Mouse (Mus musculus): ENCODE data around the gene Tas1r1.

Gene Tas1r1

DNA sequence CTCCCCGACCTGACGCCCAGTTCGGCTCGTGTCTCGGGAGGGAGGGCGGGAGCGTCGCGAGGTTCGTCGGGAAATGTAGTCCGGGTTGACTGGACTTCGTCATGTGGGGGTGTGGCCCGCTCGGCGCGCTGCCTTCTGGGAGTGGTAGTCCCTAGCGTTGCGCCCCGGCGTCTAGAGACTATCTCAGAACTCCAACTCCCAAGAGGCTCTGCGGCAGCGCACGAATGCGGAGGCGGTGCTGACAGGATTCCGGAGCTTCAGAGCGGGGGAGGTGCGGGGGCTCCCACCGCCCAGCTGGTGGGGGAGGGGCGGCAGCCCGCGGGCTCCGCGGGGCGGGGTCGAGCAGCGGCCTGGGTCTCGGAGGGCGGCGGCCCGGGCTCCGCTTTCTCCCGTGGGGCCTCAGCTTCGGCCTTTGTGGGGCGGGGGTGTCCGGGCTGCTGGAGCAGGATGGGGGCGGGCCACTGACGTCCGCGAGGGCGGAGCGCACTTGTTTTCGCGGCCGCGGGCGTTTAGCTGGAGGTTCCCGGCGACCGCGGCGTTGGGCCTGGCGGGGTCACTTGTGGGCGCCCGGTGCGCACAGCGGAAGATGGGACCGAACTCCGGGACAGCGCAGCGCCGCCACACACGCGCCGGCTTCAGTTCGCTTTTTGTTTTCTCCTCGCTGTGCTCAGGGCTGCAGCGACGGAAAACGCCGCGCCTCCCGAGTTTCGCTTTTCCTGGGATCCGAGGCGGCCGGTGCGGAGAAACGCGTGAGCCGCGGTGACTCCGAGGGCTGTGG is 42.0 kb downstream of the Tas1r1 start, which contains the start of gene Phf13:
Gene Phf13 (minus strand): TSS at position 86 of the 778 bp plus-strand sequence.
- in situ Hi-C loops (cut with MboI; ENCODE audit: low pct_unique_long_range_greater_than_20kb in 1 of 2, low sequenced_read_pairs in 2 of 2, unreplicated experiment in 1 of 2), result no loop called here

- in situ Hi-C loops (cut with MboI; ENCODE audit: low pct_unique_long_range_greater_than_20kb in 1 of 2, low sequenced_read_pairs in 2 of 2, unreplicated experiment in 1 of 2), result no loop called here
Measured at GRCm38 (mm10) chr4:151995371-151996172, 42.8 kb downstream of the Tas1r1 start.

- in situ Hi-C loops (cut with MboI; ENCODE audit: low pct_unique_long_range_greater_than_20kb in 1 of 2, low sequenced_read_pairs in 2 of 2, unreplicated experiment in 1 of 2), result no loop called here
Measured at GRCm38 (mm10) chr4:151994228-151995171, 43.9 kb downstream of the Tas1r1 start.

DNA sequence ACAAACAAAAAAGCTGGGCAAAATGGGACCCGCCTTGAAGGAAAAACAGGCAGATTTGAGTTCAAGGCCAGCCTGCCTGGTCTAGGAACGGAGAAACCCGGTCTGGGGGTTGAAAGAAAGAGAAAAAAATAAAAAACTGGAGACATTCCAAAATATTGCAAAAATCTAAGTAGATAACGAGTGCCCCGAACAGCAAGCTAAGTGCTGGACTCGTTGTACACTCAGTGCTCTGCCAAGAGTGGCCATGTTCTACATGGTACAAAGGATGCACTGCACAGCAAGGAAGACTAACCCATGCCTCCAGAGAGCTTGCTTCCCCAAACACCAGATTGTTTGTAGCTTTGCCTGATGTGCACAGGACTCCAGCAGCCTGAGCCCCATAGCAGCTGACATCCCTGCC is 45.3 kb downstream of the Tas1r1 start:
- in situ Hi-C loops (cut with MboI; ENCODE audit: low pct_unique_long_range_greater_than_20kb in 1 of 2, low sequenced_read_pairs in 2 of 2, unreplicated experiment in 1 of 2), result no loop called here

GRCm38 (mm10) chr4:151992091-151992490 is 46.3 kb downstream of the Tas1r1 start:
- in situ Hi-C loops (cut with MboI; ENCODE audit: low pct_unique_long_range_greater_than_20kb in 1 of 2, low sequenced_read_pairs in 2 of 2, unreplicated experiment in 1 of 2), result no loop called here

GRCm38 (mm10) chr4:151989110-151989488 is 49.3 kb downstream of the Tas1r1 start:
- in situ Hi-C loops (cut with MboI; ENCODE audit: low pct_unique_long_range_greater_than_20kb in 1 of 2, low sequenced_read_pairs in 2 of 2, unreplicated experiment in 1 of 2), result no loop called here

DNA sequence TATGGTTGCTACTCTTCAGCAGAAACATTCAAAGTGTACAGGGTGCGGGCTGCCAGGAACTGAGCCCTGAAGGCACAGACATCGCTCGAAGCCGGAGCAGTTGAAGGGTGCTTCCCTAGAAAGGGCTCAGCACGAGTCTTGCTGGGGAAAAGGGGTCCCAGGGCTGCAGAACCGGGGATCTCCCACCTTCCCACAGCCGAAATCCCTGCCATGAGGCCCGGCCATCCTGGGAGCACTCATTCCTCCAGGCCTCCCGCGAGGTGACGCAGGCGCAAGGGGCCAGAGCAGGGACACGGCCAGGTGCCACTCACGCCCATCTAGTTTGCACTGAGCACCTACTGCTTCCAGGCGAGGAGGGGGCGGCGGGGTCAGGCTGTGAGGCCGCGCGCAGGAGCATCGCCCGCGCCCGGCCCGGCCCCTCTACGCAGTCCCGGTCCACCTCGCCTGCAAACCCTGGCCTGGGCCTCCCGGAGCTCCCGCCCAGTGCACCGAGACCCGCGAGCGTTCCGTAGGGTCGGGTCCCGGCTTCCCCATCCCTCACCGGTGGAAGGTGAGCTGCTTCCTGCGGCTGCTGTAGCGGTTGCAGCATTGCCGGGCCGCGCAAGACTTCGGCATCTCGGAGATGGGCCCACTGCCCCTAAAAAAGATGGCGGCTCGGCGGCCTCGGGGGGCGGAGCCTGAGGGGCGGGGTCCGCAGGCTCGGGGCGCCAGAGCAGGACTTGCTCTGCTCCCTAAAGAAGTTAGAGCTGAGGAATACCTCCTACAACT is 49.8 kb downstream of the Tas1r1 start, which contains the start of gene Thap3:
Gene Thap3 (minus strand): TSS at position 656 of the 768 bp plus-strand sequence.
- in situ Hi-C loops (cut with MboI; ENCODE audit: low pct_unique_long_range_greater_than_20kb in 1 of 2, low sequenced_read_pairs in 2 of 2, unreplicated experiment in 1 of 2), result no loop called here

DNA sequence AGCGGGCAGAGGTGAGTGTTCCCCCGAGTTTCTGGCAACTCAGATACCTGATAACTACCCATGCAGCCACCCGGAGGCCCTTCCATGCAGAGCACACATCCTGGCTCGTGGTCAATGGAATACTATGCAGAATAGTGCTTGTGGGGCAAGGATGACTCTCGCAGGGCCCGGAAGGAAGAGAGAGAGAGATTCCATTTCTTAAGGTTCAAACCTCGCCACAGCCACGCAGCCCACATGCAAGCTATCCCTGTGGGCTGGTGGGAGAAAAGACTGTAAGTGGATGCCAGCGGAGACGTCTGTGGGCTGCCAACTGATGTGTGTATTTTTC is 50.4 kb downstream of the Tas1r1 start:
- in situ Hi-C loops (cut with MboI; ENCODE audit: low pct_unique_long_range_greater_than_20kb in 1 of 2, low sequenced_read_pairs in 2 of 2, unreplicated experiment in 1 of 2), result no loop called here

DNA sequence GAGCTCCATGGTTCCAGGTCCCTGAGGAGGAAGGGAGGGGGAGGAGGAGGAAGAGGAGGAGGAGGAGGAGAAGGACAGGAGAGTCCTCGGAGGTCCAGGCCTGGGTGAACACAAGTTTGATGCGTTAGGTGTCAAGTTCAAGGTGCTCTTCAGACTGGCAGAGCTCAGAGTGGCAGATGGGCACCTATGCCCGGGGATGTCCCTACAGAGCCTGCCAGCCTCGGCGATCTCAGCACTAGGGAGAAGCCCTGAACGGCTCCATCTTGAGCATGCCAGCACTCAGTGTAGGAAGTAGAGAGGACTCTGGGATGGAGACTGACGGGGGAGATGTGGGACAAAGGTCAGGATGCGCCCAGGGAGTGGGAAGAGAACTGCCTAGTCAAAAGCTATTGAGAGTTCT is 51.7 kb downstream of the Tas1r1 start:
- in situ Hi-C loops (cut with MboI; ENCODE audit: low pct_unique_long_range_greater_than_20kb in 1 of 2, low sequenced_read_pairs in 2 of 2, unreplicated experiment in 1 of 2), result no loop called here

- in situ Hi-C loops (cut with MboI; ENCODE audit: low pct_unique_long_range_greater_than_20kb in 1 of 2, low sequenced_read_pairs in 2 of 2, unreplicated experiment in 1 of 2), result no loop called here
Measured at GRCm38 (mm10) chr4:151985886-151986285, 52.5 kb downstream of the Tas1r1 start.

GRCm38 (mm10) chr4:151983560-151983959 is 54.8 kb downstream of the Tas1r1 start:
- in situ Hi-C loops (cut with MboI; ENCODE audit: low pct_unique_long_range_greater_than_20kb in 1 of 2, low sequenced_read_pairs in 2 of 2, unreplicated experiment in 1 of 2), result no loop called here

- in situ Hi-C loops (cut with MboI; ENCODE audit: low pct_unique_long_range_greater_than_20kb in 1 of 2, low sequenced_read_pairs in 2 of 2, unreplicated experiment in 1 of 2), result no loop called here
Measured at GRCm38 (mm10) chr4:151983043-151983442, 55.3 kb downstream of the Tas1r1 start.

- in situ Hi-C loops (cut with MboI; ENCODE audit: low pct_unique_long_range_greater_than_20kb in 1 of 2, low sequenced_read_pairs in 2 of 2, unreplicated experiment in 1 of 2), result no loop called here
Measured at GRCm38 (mm10) chr4:151981363-151981762, 57.0 kb downstream of the Tas1r1 start.

DNA sequence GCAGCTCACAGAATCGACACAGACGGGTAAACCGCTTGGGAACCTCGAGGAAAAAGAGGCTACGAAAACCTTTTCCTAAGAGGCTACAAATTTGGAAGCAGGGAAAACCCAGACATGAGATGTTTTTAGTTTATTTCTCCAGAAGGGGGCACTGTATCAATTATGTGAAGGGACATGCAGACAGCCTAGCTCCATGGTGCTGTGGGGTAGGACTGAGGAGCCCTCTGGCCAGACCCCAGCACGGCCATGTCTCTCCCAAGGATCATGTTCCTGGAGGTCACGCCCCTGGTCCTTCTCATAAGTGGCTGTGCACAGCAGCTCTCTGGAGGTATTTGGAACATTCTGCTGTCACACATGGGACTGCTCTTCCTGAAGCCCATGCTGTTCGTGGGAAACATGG is 57.7 kb downstream of the Tas1r1 start:
- in situ Hi-C loops (cut with MboI; ENCODE audit: low pct_unique_long_range_greater_than_20kb in 1 of 2, low sequenced_read_pairs in 2 of 2, unreplicated experiment in 1 of 2), result no loop called here

Data from mouse embryonic stem cell (cell line).